Mouse (Mus musculus) erythroblast, embryonic 14.5 days (primary cell): ENCODE measurements around the gene Stat6.

Source experiments
- GATA1 ChIP-seq: IDR thresholded peaks from 2 replicates; pipeline ENCODE4 v1.6.1; 2012; ENCODE audit warnings: low read length, inconsistent platforms, mixed read lengths
- TAL1 ChIP-seq: IDR thresholded peaks from 3 replicates; pipeline ENCODE4 v1.6.1; 2012; ENCODE audit warnings: low read length, inconsistent platforms, mixed read lengths

GRCm38 (mm10) chr10:127607059-127607458 is 35.7 kb upstream of the Stat6 start:
- TF ChIP-seq TAL1 (no peak), GATA1 (no peak)
